Mouse (Mus musculus) testis, postnatal 10 days (tissue): ENCODE measurements around the gene Npm3.

ENCODE experiments used
- DNase-seq: peaks from one replicate; pipeline ENCODE4 v3.0.0; 2021; ENCODE audit warnings: low spot score

Gene Npm3

GRCm38 (mm10) chr19:45734191-45734590 lies 15.2 kb downstream of the Npm3 start:
- DNase-seq: no peak

GRCm38 (mm10) chr19:45733564-45733963 lies 15.8 kb downstream of the Npm3 start:
- no peak for DNase-seq

GRCm38 (mm10) chr19:45731658-45732057 lies 17.7 kb downstream of the Npm3 start:
- DNase-seq: no peak

GRCm38 (mm10) chr19:45730042-45730441 lies 19.3 kb downstream of the Npm3 start:
- DNase-seq: no peak

GRCm38 (mm10) chr19:45727231-45727630 lies 22.2 kb downstream of the Npm3 start:
- DNase-seq: no peak

- DNase-seq: no peak
These were observed 23.6 kb downstream of the Npm3 start for GRCm38 (mm10) chr19:45725677-45726277.

- no peak for DNase-seq
These were observed 27.2 kb downstream of the Npm3 start for GRCm38 (mm10) chr19:45722188-45722587.

GRCm38 (mm10) chr19:45718286-45718685 lies 31.1 kb downstream of the Npm3 start:
- DNase-seq: no peak

GRCm38 (mm10) chr19:45717493-45718220 lies 31.7 kb downstream of the Npm3 start:
- peak; percentile 65 for DNase-seq

GRCm38 (mm10) chr19:45708704-45709103 lies 40.7 kb downstream of the Npm3 start:
- no peak for DNase-seq
